Mouse (Mus musculus) WW6 (cell line): ENCODE data around the gene Tmem108.

Experiments used
- DNase-seq: peaks from one replicate; pipeline ENCODE4 v3.0.0-alpha.2; 2013; ENCODE audit warnings: low read depth, low spot score

The Tmem108 gene

GRCm38 (mm10) chr9:103590801-103591200, 170.8 kb downstream of the Tmem108 start:
- DNase-seq, result no peak

GRCm38 (mm10) chr9:103584865-103585264, 176.8 kb downstream of the Tmem108 start:
- no peak for DNase-seq

GRCm38 (mm10) chr9:103582249-103582961, 179.2 kb downstream of the Tmem108 start:
- no peak for DNase-seq

- no peak for DNase-seq
Measured at GRCm38 (mm10) chr9:103580621-103581020, 181.0 kb downstream of the Tmem108 start.

- DNase-seq, result no peak
Measured at GRCm38 (mm10) chr9:103580186-103580585, 181.5 kb downstream of the Tmem108 start.

GRCm38 (mm10) chr9:103579411-103580026, 182.1 kb downstream of the Tmem108 start:
- no peak for DNase-seq

GRCm38 (mm10) chr9:103577731-103578130, 183.9 kb downstream of the Tmem108 start:
- DNase-seq, result no peak

- DNase-seq, result no peak
Measured at GRCm38 (mm10) chr9:103577181-103577580, 184.5 kb downstream of the Tmem108 start.

GRCm38 (mm10) chr9:103575901-103576300, 185.7 kb downstream of the Tmem108 start:
- no peak for DNase-seq

GRCm38 (mm10) chr9:103573994-103574750, 187.5 kb downstream of the Tmem108 start:
- DNase-seq, result peak; percentile 31

- no peak for DNase-seq
Measured at GRCm38 (mm10) chr9:103570158-103570741, 191.4 kb downstream of the Tmem108 start.

- DNase-seq, result no peak
Measured at GRCm38 (mm10) chr9:103568983-103569382, 192.7 kb downstream of the Tmem108 start.

- DNase-seq, result no peak
Measured at GRCm38 (mm10) chr9:103565186-103565585, 196.5 kb downstream of the Tmem108 start.

- DNase-seq, result no peak
Measured at GRCm38 (mm10) chr9:103563864-103564610, 197.6 kb downstream of the Tmem108 start.

- no peak for DNase-seq
Measured at GRCm38 (mm10) chr9:103562063-103562462, 199.6 kb downstream of the Tmem108 start.

GRCm38 (mm10) chr9:103558741-103559140, 202.9 kb downstream of the Tmem108 start:
- DNase-seq, result no peak

GRCm38 (mm10) chr9:103558240-103558639, 203.4 kb downstream of the Tmem108 start:
- DNase-seq, result no peak

- DNase-seq, result peak; percentile 18
Measured at GRCm38 (mm10) chr9:103557085-103557484, 204.6 kb downstream of the Tmem108 start.

GRCm38 (mm10) chr9:103555334-103555733, 206.3 kb downstream of the Tmem108 start:
- no peak for DNase-seq

- no peak for DNase-seq
Measured at GRCm38 (mm10) chr9:103550661-103551248, 210.9 kb downstream of the Tmem108 start.

- no peak for DNase-seq
Measured at GRCm38 (mm10) chr9:103549178-103549577, 212.5 kb downstream of the Tmem108 start.
